Mouse (Mus musculus): ENCODE measurements around the gene Syvn1.

GRCm38 (mm10) chr19:6101186-6101585 is 54.8 kb downstream of the Syvn1 start:
- TF ChIP-seq CTCF (IDR thresholded peaks at IDR 0.05; ENCODE audit: borderline replicate concordance, extremely low read depth, insufficient read depth, insufficient read length) (no peak), POLR2A (IDR thresholded peaks at IDR 0.05; ENCODE audit: borderline replicate concordance, extremely low read depth, insufficient read depth, insufficient read length, poor library complexity, severe bottlenecking) (no peak)
